ENCODE assay signal across 7 mouse cellular contexts in the genomic region with DNA sequence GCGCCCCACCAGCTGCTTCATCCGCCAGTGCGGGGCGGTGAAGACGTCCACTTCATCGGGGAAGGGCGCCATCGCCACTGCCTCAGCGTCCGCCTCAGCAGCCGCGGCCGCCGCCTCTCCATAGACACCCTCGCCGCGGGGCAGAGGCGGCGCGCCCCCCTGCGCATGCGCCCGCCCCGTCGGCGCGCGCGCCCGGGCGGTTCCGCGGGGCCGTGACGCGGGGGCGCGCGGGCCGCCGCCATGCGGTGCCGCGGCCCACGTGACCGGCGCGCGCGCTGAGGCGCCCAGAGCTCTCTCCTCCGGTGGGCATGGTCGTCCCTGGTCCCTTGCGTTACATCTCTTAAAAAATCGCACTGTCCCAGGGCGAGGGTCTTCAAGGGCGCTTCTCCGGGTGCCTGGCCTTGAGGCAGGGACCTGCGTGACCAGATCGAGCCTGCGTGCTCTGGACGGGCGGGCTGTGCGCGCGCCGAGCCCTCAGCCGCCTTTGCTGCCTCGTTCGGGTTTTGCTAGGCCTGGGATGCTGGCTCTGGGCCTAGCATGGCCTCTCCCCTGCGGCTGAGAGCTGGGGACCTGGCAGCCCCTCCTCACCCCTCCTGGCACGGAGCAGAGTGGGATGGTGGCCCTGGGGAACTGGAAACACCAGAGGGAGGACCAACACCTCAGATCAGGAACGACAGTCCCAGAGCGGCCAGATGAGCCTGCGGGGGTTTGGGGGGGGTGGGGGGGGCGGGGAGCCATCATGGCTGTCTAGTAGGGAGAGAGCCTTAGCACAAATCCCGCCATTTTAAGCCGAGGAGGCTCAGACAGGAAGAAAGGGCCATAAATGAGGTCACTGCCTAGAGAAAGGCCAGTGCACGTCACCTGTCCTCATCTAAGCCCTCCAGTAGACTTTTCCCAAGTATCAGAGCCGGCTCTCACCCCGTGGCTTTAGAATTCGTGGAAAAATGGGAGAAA. TPM values are rescaled to one million over a fixed set of nuclear protein-coding genes. Genes with fewer than 3 reads are reported as not detected.
DNase-seq lines count a peak whose midpoint lies in the region; ATAC-seq and TF ChIP-seq lines count a peak whose summit lies in the region.

No protein-coding gene starts in this region.

- peak overlapping the region; percentile 95 for H3K4me3 ChIP-seq in intestine, embryonic 16.5 days (ENCODE audit: low read length)
- H3K4me3 ChIP-seq in limb, embryonic 10.5 days, result peak overlapping the region; percentile 89
- H3K4me3 ChIP-seq in midbrain, embryonic 12.5 days, result peak overlapping the region; percentile 95
- peak overlapping the region; percentile 79 for H3K4me3 ChIP-seq in small intestine, adult 2 months (ENCODE audit: low read depth, low read length)

- peak overlapping the region; percentile 99 for H3K27ac ChIP-seq in intestine, embryonic 16.5 days (ENCODE audit: low read length)
- peak overlapping the region; percentile 99 for H3K27ac ChIP-seq in limb, embryonic 10.5 days
- H3K27ac ChIP-seq in midbrain, embryonic 12.5 days (replicated peaks), result peak overlapping the region; percentile 95
- H3K27ac ChIP-seq in small intestine, adult 2 months (ENCODE audit: insufficient read depth, low read depth, low read length), result peak overlapping the region; percentile 93

- whole genome bisulfite sequencing in intestine, embryonic 16.5 days, result 2% methylated on average over 76 of the region's 82 CpGs
- WGBS in limb, embryonic 10.5 days, result 3% methylated on average over 81 of the region's 82 CpGs
- WGBS in midbrain, embryonic 12.5 days, result 6% methylated on average over 47 of the region's 82 CpGs
- 2% methylated on average over 80 of the region's 82 CpGs for WGBS in small intestine, adult 2 months

- peak overlapping the region; percentile 97 for H3K4me2 ChIP-seq in intestine, embryonic 16.5 days (ENCODE audit: low read depth, low read length)
- peak overlapping the region; percentile 66 for H3K4me2 ChIP-seq in midbrain, embryonic 12.5 days (replicated peaks)

- TF ChIP-seq POLR2A in small intestine, adult 2 months (IDR thresholded peaks at IDR 0.05; ENCODE audit: low read depth, low read length), result peak; percentile 80

- peaks cover 14% of the 10 kb centered on the region for H3K4me1 ChIP-seq in intestine, embryonic 16.5 days (ENCODE audit: control insufficient read depth, insufficient read depth, low read length)
- H3K4me1 ChIP-seq in limb, embryonic 10.5 days, result peaks cover 12% of the 10 kb centered on the region
- peaks cover 11% of the 10 kb centered on the region for H3K4me1 ChIP-seq in midbrain, embryonic 12.5 days
- peaks cover 6% of the 10 kb centered on the region; the same call in 1 of the 2 replicates for H3K4me1 ChIP-seq in small intestine, adult 2 months (ENCODE audit: control insufficient read depth, insufficient read depth, insufficient read length, low read length)

- no peaks in the 10 kb centered on the region for H3K9me3 ChIP-seq in intestine, embryonic 16.5 days (ENCODE audit: control insufficient read depth, low read length)
- no peaks in the 10 kb centered on the region for H3K9me3 ChIP-seq in limb, embryonic 10.5 days (replicated peaks)
- no peaks in the 10 kb centered on the region for H3K9me3 ChIP-seq in midbrain, embryonic 12.5 days

- DNase-seq in adrenal gland, adult 8-10 months, result peak; percentile 55
- peak; percentile 93 for DNase-seq in embryo, embryonic 11 days
- peak; percentile 54 to 78 for DNase-seq in gastrocnemius, postnatal 36 days
- peak; percentile 87 for DNase-seq in limb, embryonic 10.5 days (ENCODE audit: low spot score)

- ATAC-seq in intestine, embryonic 16.5 days, result peak; percentile 87
- ATAC-seq in midbrain, embryonic 12.5 days (ENCODE audit: low FRiP score, low read depth), result peak; percentile 94

- TF ChIP-seq CTCF in small intestine, adult 2 months (IDR thresholded peaks at IDR 0.05; ENCODE audit: extremely low read depth, insufficient read length, insufficient replicate concordance, low read depth, low read length), result no peak

- no peaks in the 10 kb centered on the region for H3K36me3 ChIP-seq in intestine, embryonic 16.5 days (ENCODE audit: control insufficient read depth, insufficient read depth, low read length)
- H3K36me3 ChIP-seq in limb, embryonic 10.5 days, result peaks cover 6% of the 10 kb centered on the region
- no peaks in the 10 kb centered on the region for H3K36me3 ChIP-seq in midbrain, embryonic 12.5 days
- no peaks in the 10 kb centered on the region; the same call in 1 of the 2 replicates for H3K36me3 ChIP-seq in small intestine, adult 2 months (ENCODE audit: control insufficient read depth, insufficient read depth, low read length)

- intact Hi-C loops in gastrocnemius, postnatal 36 days (cut with DNase I), result loop anchor here (5.0 kb wide), 1 partner anchor 550 kb away; the partner anchor contains the start of gene Cpeb2

- H3K27me3 ChIP-seq in intestine, embryonic 16.5 days (replicated peaks; ENCODE audit: control insufficient read depth, insufficient read depth, low read length), result no peaks in the 10 kb centered on the region
- H3K27me3 ChIP-seq in limb, embryonic 10.5 days (ENCODE audit: low read depth, poor library complexity, severe bottlenecking), result no peaks in the 10 kb centered on the region
- H3K27me3 ChIP-seq in midbrain, embryonic 12.5 days, result no peaks in the 10 kb centered on the region
- no peaks in the 10 kb centered on the region for H3K27me3 ChIP-seq in small intestine, adult 2 months (ENCODE audit: control insufficient read depth, insufficient read depth, low read length)

- peak overlapping the region; percentile 98 for H3K9ac ChIP-seq in intestine, embryonic 16.5 days (ENCODE audit: low read depth, low read length)
- H3K9ac ChIP-seq in midbrain, embryonic 12.5 days (replicated peaks), result peak overlapping the region; percentile 92

RNA-seq across cellular contexts. Expression of gene Bst1, which starts 36.4 kb away (rescaled TPM):
- 1 to 10 TPM; 1.3 to 2.7 (median 1.8) TPM for total RNA-seq in adrenal gland, adult 8-10 months (2022)
- under 1 TPM in 1 of 2 experiments, not detected in 1; 0.30 TPM for total RNA-seq in gastrocnemius, postnatal 36 days (2021)
- polyA plus RNA-seq in intestine, embryonic 16.5 days (2015; fragmentation: Nextera tagmentation; extraction: Ambion mirVana), result 1.1 and 2.9 TPM in 2 replicates
- 0.05 and 0.21 TPM in 2 replicates for polyA plus RNA-seq in limb, embryonic 10.5 days (2016; fragmentation: Nextera tagmentation; extraction: Ambion mirVana)
- 0.17 TPM in 1 of 2 replicates, not detected in the other for polyA plus RNA-seq in midbrain, embryonic 12.5 days (2016; fragmentation: Nextera tagmentation; extraction: Ambion mirVana)
- 25.9 and 87.8 TPM in 2 replicates for polyA plus RNA-seq in small intestine, adult 2 months (2012; rRNA removed)

RNA-seq across cellular contexts. Expression of gene Fbxl5, which starts 39.2 kb away (rescaled TPM):
- total RNA-seq in adrenal gland, adult 8-10 months (2022), result 10 to 100 TPM; 66.6 to 95.2 (median 83.9) TPM
- total RNA-seq in gastrocnemius, postnatal 36 days (2021), result 10 to 100 TPM; 30.0 to 30.2 TPM
- 57.1 and 59.9 TPM in 2 replicates for polyA plus RNA-seq in intestine, embryonic 16.5 days (2015; fragmentation: Nextera tagmentation; extraction: Ambion mirVana)
- 47.3 and 51.9 TPM in 2 replicates for polyA plus RNA-seq in limb, embryonic 10.5 days (2016; fragmentation: Nextera tagmentation; extraction: Ambion mirVana)
- polyA plus RNA-seq in midbrain, embryonic 12.5 days (2016; fragmentation: Nextera tagmentation; extraction: Ambion mirVana), result 61.8 and 62.7 TPM in 2 replicates
- 12.0 and 25.8 TPM in 2 replicates for polyA plus RNA-seq in small intestine, adult 2 months (2012; rRNA removed)

Comparison
In these comparisons a context has a peak if more than half of its experiments do, and no peak if none do; other contexts are left out.
1. Peak in every context shown above with its lines: DNase-seq, ATAC-seq, H3K4me3 ChIP-seq and H3K27ac ChIP-seq.